Mouse (Mus musculus) kidney, embryonic 15.5 days (tissue): ENCODE measurements at regions not wholly inside any gene's neighbourhood (a gene's known extent, or its start where the extent isn't known, plus 50 kb on each side); places are given as distances from the start of the nearest gene placed in this dataset.

Experiments used
- ATAC-seq: fragments of 200-750 bp; cut with Nextera tagmentation; replicated peaks from 2 replicates; pipeline ENCODE4 v1.8.0; 2017; ENCODE audit warnings: moderate TSS enrichment; ENCODE audit not compliant: low FRiP score
- H3K27ac ChIP-seq: fragments of 300-500 bp; sonication (generic); 2 replicates; pipeline ENCODE4 v1.5.1; 2015; ENCODE audit warnings: mild to moderate bottlenecking, inconsistent platforms
- H3K27me3 ChIP-seq: fragments of 300-500 bp; sonication (generic); 2 replicates; pipeline ENCODE4 v1.6.1; 2015; ENCODE audit warnings: inconsistent platforms
- H3K36me3 ChIP-seq: fragments of 300-500 bp; sonication (generic); 2 replicates; pipeline ENCODE4 v1.6.1; 2015; ENCODE audit warnings: inconsistent platforms
- H3K4me1 ChIP-seq: fragments of 300-500 bp; sonication (generic); 2 replicates; pipeline ENCODE4 v1.6.1; 2015; ENCODE audit warnings: inconsistent platforms
- H3K4me2 ChIP-seq: fragments of 300-500 bp; sonication (generic); 2 replicates; pipeline ENCODE4 v1.6.1; 2015; ENCODE audit warnings: moderate library complexity, mild to moderate bottlenecking, inconsistent platforms
- H3K4me3 ChIP-seq: fragments of 300-500 bp; sonication (generic); replicated peaks from 2 replicates; pipeline ENCODE4 v1.5.1; 2015; ENCODE audit warnings: mild to moderate bottlenecking, inconsistent platforms
- H3K9ac ChIP-seq: fragments of 300-500 bp; sonication (generic); 2 replicates; pipeline ENCODE4 v1.6.1; 2015; ENCODE audit warnings: mild to moderate bottlenecking, inconsistent platforms
- H3K9me3 ChIP-seq: fragments of 300-500 bp; sonication (generic); replicated peaks from 2 replicates; pipeline ENCODE4 v1.6.1; 2016; ENCODE audit warnings: inconsistent platforms
- WGBS: fragments of 180-500 bp; shearing (Covaris S2); methylation state at CpG from one replicate; pipeline ENCODE4 v1.1.7; 2015; ENCODE audit warnings: mixed read lengths; 5-methylcytosine and 5-hydroxymethylcytosine counted together

GRCm38 (mm10) chr8:8876469-8876868 lies 186.1 kb upstream of the Arglu1 start:
- H3K4me3 ChIP-seq: no peak overlapping the region
- no peaks in the 10 kb centered on the region for H3K9me3 ChIP-seq
- H3K9ac ChIP-seq: no peak overlapping the region
- WGBS: 79% methylated on average over 6 of the region's 6 CpGs
- no peak for ATAC-seq
- H3K27ac ChIP-seq: no peak overlapping the region
- no peaks in the 10 kb centered on the region for H3K27me3 ChIP-seq
- H3K36me3 ChIP-seq: no peaks in the 10 kb centered on the region
- peaks cover 10% of the 10 kb centered on the region; the same call in 1 of the 2 replicates for H3K4me1 ChIP-seq
- no peak overlapping the region for H3K4me2 ChIP-seq

- Histone ChIP-seq H3K27ac (no peak overlapping the region), H3K4me1 (peaks cover 25% of the 10 kb centered on the region), H3K4me3 (no peak overlapping the region), H3K9ac (no peak overlapping the region), H3K4me2 (no peak overlapping the region), H3K36me3 (no peaks in the 10 kb centered on the region), H3K27me3 (no peaks in the 10 kb centered on the region), H3K9me3 (no peaks in the 10 kb centered on the region)
- WGBS: 63% methylated on average over 3 of the region's 3 CpGs
- ATAC-seq: no peak
These were observed 181.6 kb upstream of the Arglu1 start for GRCm38 (mm10) chr8:8871938-8872337.

GRCm38 (mm10) chr8:8871039-8871438 lies 180.7 kb upstream of the Arglu1 start:
- no peak for ATAC-seq
- no peaks in the 10 kb centered on the region for H3K27me3 ChIP-seq
- H3K4me1 ChIP-seq: peaks cover 22% of the 10 kb centered on the region
- no peaks in the 10 kb centered on the region for H3K36me3 ChIP-seq
- H3K4me3 ChIP-seq: no peak overlapping the region
- H3K9me3 ChIP-seq: no peaks in the 10 kb centered on the region
- H3K9ac ChIP-seq: no peak overlapping the region
- no peak overlapping the region for H3K27ac ChIP-seq
- H3K4me2 ChIP-seq: no peak overlapping the region
- 59% methylated on average over 8 of the region's 8 CpGs for WGBS

- no peaks in the 10 kb centered on the region for H3K36me3 ChIP-seq
- H3K27ac ChIP-seq: no peak overlapping the region
- no peak overlapping the region for H3K4me3 ChIP-seq
- H3K9ac ChIP-seq: no peak overlapping the region
- H3K4me1 ChIP-seq: peaks cover 22% of the 10 kb centered on the region
- H3K4me2 ChIP-seq: no peak overlapping the region
- no peaks in the 10 kb centered on the region for H3K27me3 ChIP-seq
- WGBS: 22% methylated on average over 4 of the region's 4 CpGs
- H3K9me3 ChIP-seq: no peaks in the 10 kb centered on the region
- ATAC-seq: no peak
These were observed 180.2 kb upstream of the Arglu1 start for GRCm38 (mm10) chr8:8870487-8870886.

- ATAC-seq: no peak
- no peak overlapping the region for H3K9ac ChIP-seq
- no peaks in the 10 kb centered on the region for H3K36me3 ChIP-seq
- no peak overlapping the region; the same call in 1 of the 2 replicates for H3K27ac ChIP-seq
- no peaks in the 10 kb centered on the region for H3K27me3 ChIP-seq
- no peak overlapping the region for H3K4me2 ChIP-seq
- H3K4me1 ChIP-seq: peaks cover 22% of the 10 kb centered on the region
- H3K4me3 ChIP-seq: no peak overlapping the region
- no peaks in the 10 kb centered on the region for H3K9me3 ChIP-seq
- WGBS: 66% methylated on average over 6 of the region's 6 CpGs
These were observed 179.0 kb upstream of the Arglu1 start for GRCm38 (mm10) chr8:8869338-8869737.

- no peak for ATAC-seq
- no peak overlapping the region for H3K4me3 ChIP-seq
- 76% methylated on average over 8 of the region's 8 CpGs for WGBS
- peaks cover 22% of the 10 kb centered on the region for H3K4me1 ChIP-seq
- no peaks in the 10 kb centered on the region for H3K9me3 ChIP-seq
- no peak overlapping the region for H3K27ac ChIP-seq
- H3K4me2 ChIP-seq: no peak overlapping the region
- H3K36me3 ChIP-seq: no peaks in the 10 kb centered on the region
- no peak overlapping the region for H3K9ac ChIP-seq
- H3K27me3 ChIP-seq: no peaks in the 10 kb centered on the region
These were observed 177.6 kb upstream of the Arglu1 start for GRCm38 (mm10) chr8:8867924-8868323.

GRCm38 (mm10) chr8:8867126-8867777 lies 176.9 kb upstream of the Arglu1 start:
- H3K36me3 ChIP-seq: no peaks in the 10 kb centered on the region
- ATAC-seq: peak; percentile 45; the same call in 1 of the 2 replicates
- H3K9ac ChIP-seq: no peak overlapping the region
- 21% methylated on average over 9 of the region's 9 CpGs for WGBS
- H3K4me3 ChIP-seq: no peak overlapping the region
- H3K4me1 ChIP-seq: peaks cover 22% of the 10 kb centered on the region
- H3K4me2 ChIP-seq: peak overlapping the region; percentile 20
- no peaks in the 10 kb centered on the region for H3K9me3 ChIP-seq
- peak overlapping the region; percentile 30; the same call in 1 of the 2 replicates for H3K27ac ChIP-seq
- H3K27me3 ChIP-seq: no peaks in the 10 kb centered on the region

GRCm38 (mm10) chr8:8862767-8863166 lies 172.4 kb upstream of the Arglu1 start:
- H3K36me3 ChIP-seq: no peaks in the 10 kb centered on the region
- no peaks in the 10 kb centered on the region for H3K9me3 ChIP-seq
- peaks cover 14% of the 10 kb centered on the region for H3K4me1 ChIP-seq
- ATAC-seq: no peak
- WGBS: 85% methylated on average over 6 of the region's 6 CpGs
- H3K4me3 ChIP-seq: no peak overlapping the region
- no peak overlapping the region for H3K27ac ChIP-seq
- H3K9ac ChIP-seq: no peak overlapping the region
- H3K4me2 ChIP-seq: no peak overlapping the region
- H3K27me3 ChIP-seq: no peaks in the 10 kb centered on the region

- H3K4me2 ChIP-seq: no peak overlapping the region
- H3K4me3 ChIP-seq: no peak overlapping the region
- H3K27ac ChIP-seq: no peak overlapping the region
- H3K9me3 ChIP-seq: no peaks in the 10 kb centered on the region
- H3K9ac ChIP-seq: no peak overlapping the region
- no peak for ATAC-seq
- no peaks in the 10 kb centered on the region for H3K27me3 ChIP-seq
- H3K36me3 ChIP-seq: no peaks in the 10 kb centered on the region
- 53% methylated on average over 9 of the region's 9 CpGs for WGBS
- peaks cover 5% of the 10 kb centered on the region for H3K4me1 ChIP-seq
These were observed 171.1 kb upstream of the Arglu1 start for GRCm38 (mm10) chr8:8861331-8861940.

GRCm38 (mm10) chr8:8858636-8859035 lies 168.3 kb upstream of the Arglu1 start:
- Histone ChIP-seq H3K27me3 (0 out of 2 replicates have a peak, but pooled peaks cover 2% of the 10 kb centered on the region), H3K36me3 (no peaks in the 10 kb centered on the region), H3K4me1 (peaks cover 5% of the 10 kb centered on the region), H3K9me3 (no peaks in the 10 kb centered on the region), H3K9ac (no peak overlapping the region), H3K27ac (no peak overlapping the region), H3K4me3 (no peak overlapping the region), H3K4me2 (no peak overlapping the region)
- 19% methylated on average over 3 of the region's 3 CpGs for WGBS
- ATAC-seq: 0 out of 2 replicates have a peak, but pooled peaks have one; percentile 12

- no peaks in the 10 kb centered on the region for H3K9me3 ChIP-seq
- WGBS: 22% methylated on average over 7 of the region's 7 CpGs
- no peak overlapping the region for H3K27ac ChIP-seq
- H3K9ac ChIP-seq: no peak overlapping the region
- no peak overlapping the region for H3K4me3 ChIP-seq
- H3K4me1 ChIP-seq: peaks cover 9% of the 10 kb centered on the region
- no peaks in the 10 kb centered on the region for H3K36me3 ChIP-seq
- no peak overlapping the region for H3K4me2 ChIP-seq
- H3K27me3 ChIP-seq: peaks cover 16% of the 10 kb centered on the region
- ATAC-seq: no peak
These were observed 162.5 kb upstream of the Arglu1 start for GRCm38 (mm10) chr8:8852656-8853366.

GRCm38 (mm10) chr8:8851271-8851670 lies 160.9 kb upstream of the Arglu1 start:
- Histone ChIP-seq H3K36me3 (no peaks in the 10 kb centered on the region), H3K4me1 (peaks cover 9% of the 10 kb centered on the region), H3K4me2 (no peak overlapping the region), H3K9ac (no peak overlapping the region), H3K9me3 (no peaks in the 10 kb centered on the region), H3K4me3 (no peak overlapping the region), H3K27ac (no peak overlapping the region), H3K27me3 (peaks cover 16% of the 10 kb centered on the region)
- ATAC-seq: no peak
- WGBS: 62% methylated on average over 4 of the region's 4 CpGs
